ENCODE assay signal across 27 mouse cellular contexts in genomic region chr4:132460225-132460624, GRCm38 (mm10).
"Had no signal": no experiment of that assay in that cellular context is flagged by ENCODE, and none has a peak within 500 bp of the region (broad histone marks: within the 10 kb centered on the region; RNA-seq: fewer than 3 reads in every experiment).

No protein-coding gene starts in this region.

- H3K27ac ChIP-seq: heart, embryonic 10.5 days; hindbrain, embryonic 10.5 days; hindbrain, embryonic 12.5 days; hindbrain, embryonic 14.5 days; intestine, embryonic 15.5 days; kidney, embryonic 15.5 days; kidney, postnatal 0 days; limb, embryonic 13.5 days; limb, embryonic 15.5 days; liver, embryonic 12.5 days; liver, embryonic 14.5 days had no signal

- H3K27me3 ChIP-seq: heart, embryonic 12.5 days; hindbrain, embryonic 12.5 days; intestine, embryonic 15.5 days; kidney, embryonic 15.5 days; limb, embryonic 13.5 days; limb, embryonic 15.5 days; liver, embryonic 12.5 days had no signal

- ATAC-seq: hindbrain, embryonic 16.5 days; inflammation-experienced regulatory T-cells, adult 6 months; intestine, embryonic 15.5 days; intestine, postnatal 0 days; liver, embryonic 12.5 days had no signal

- H3K9ac ChIP-seq: heart, embryonic 12.5 days; hindbrain, embryonic 12.5 days; hindbrain, embryonic 14.5 days; intestine, embryonic 15.5 days; kidney, embryonic 15.5 days; limb, embryonic 13.5 days; limb, embryonic 15.5 days; liver, embryonic 12.5 days; liver, embryonic 14.5 days had no signal

- H3K4me2 ChIP-seq: heart, embryonic 12.5 days; hindbrain, embryonic 12.5 days; hindbrain, embryonic 14.5 days; intestine, embryonic 15.5 days; kidney, embryonic 15.5 days; limb, embryonic 13.5 days; limb, embryonic 15.5 days; liver, embryonic 12.5 days had no signal

- H3K4me3 ChIP-seq: heart, embryonic 10.5 days; heart, embryonic 12.5 days; hindbrain, embryonic 10.5 days; hindbrain, embryonic 12.5 days; intestine, embryonic 15.5 days; kidney, embryonic 15.5 days; limb, embryonic 13.5 days; limb, embryonic 15.5 days; liver, embryonic 12.5 days had no signal

- H3K9me3 ChIP-seq: heart, embryonic 10.5 days; heart, embryonic 12.5 days; hindbrain, embryonic 10.5 days; hindbrain, embryonic 12.5 days; intestine, embryonic 15.5 days; kidney, embryonic 15.5 days; limb, embryonic 13.5 days; limb, embryonic 15.5 days; liver, embryonic 12.5 days had no signal

- DNase-seq: gastrocnemius, postnatal 10 days; gastrocnemius, postnatal 25 days; heart, adult 18-20 months; heart, postnatal 10 days; heart, postnatal 4 days; kidney, adult 18-20 months; kidney, adult 9 months; kidney, postnatal 14 days; kidney, postnatal 36 days; layer of hippocampus, adult 9-11 months; layer of hippocampus, postnatal 36 days; left cerebral cortex, postnatal 4 days had no signal
